8 mouse cellular contexts compared by ENCODE assay signal in genomic region chr6:82773261-82774131, GRCm38 (mm10). TPM values are rescaled to one million over a fixed set of nuclear protein-coding genes. Genes with fewer than 3 reads are reported as not detected.
DNase-seq lines count a peak whose midpoint lies in the region; ATAC-seq and TF ChIP-seq lines count a peak whose summit lies in the region.

No protein-coding gene starts in this region.

- H3K79me2 ChIP-seq in CH12.LX (replicated peaks; ENCODE audit: control insufficient read depth, extremely low read depth, insufficient read depth, poor library complexity, severe bottlenecking) = peaks cover 46% of the 10 kb centered on the region

- TF ChIP-seq RAD21 in CH12.LX (IDR thresholded peaks at IDR 0.05; ENCODE audit: low read depth, low read length) = no peak

- in situ Hi-C loops in CH12.LX (cut with MboI; ENCODE audit: low pct_ligation_motif_present, low pct_unique_long_range_greater_than_20kb, low sequenced_read_pairs) = loop anchor here (10.0 kb wide), 1 partner anchor 71 kb away; no protein-coding TSS in a partner anchor

- H3K4me1 ChIP-seq in CH12.LX (ENCODE audit: control insufficient read depth in 1 of 2, insufficient read depth in 2 of 2) = peaks cover 5 to 33% of the 10 kb centered on the region in 2 experiments; a peak in 3 of 4 replicates
- H3K4me1 ChIP-seq in heart, embryonic 16.5 days (ENCODE audit: control insufficient read depth, insufficient read depth, low read length) = peaks cover 24% of the 10 kb centered on the region
- peaks cover 25% of the 10 kb centered on the region for H3K4me1 ChIP-seq in limb, embryonic 15.5 days
- peaks cover 5% of the 10 kb centered on the region; the same call in 1 of the 2 replicates for H3K4me1 ChIP-seq in midbrain, embryonic 14.5 days (ENCODE audit: control insufficient read depth, insufficient read depth, low read length)
- H3K4me1 ChIP-seq in testis, adult 2 months (ENCODE audit: control insufficient read depth, insufficient read depth, low read length) = peaks cover 19% of the 10 kb centered on the region

- peaks cover 0 to 11% of the 10 kb centered on the region in 2 experiments for H3K36me3 ChIP-seq in CH12.LX (replicated peaks in 1 of 2; ENCODE audit: control insufficient read depth in 1 of 2, insufficient read depth in 1 of 2, low read length in 1 of 2)
- H3K36me3 ChIP-seq in heart, embryonic 16.5 days (ENCODE audit: control insufficient read depth, insufficient read depth) = no peaks in the 10 kb centered on the region
- no peaks in the 10 kb centered on the region for H3K36me3 ChIP-seq in limb, embryonic 15.5 days
- H3K36me3 ChIP-seq in midbrain, embryonic 14.5 days (ENCODE audit: control insufficient read depth, insufficient read depth, low read length) = no peaks in the 10 kb centered on the region
- H3K36me3 ChIP-seq in testis, adult 2 months (ENCODE audit: control insufficient read depth, insufficient read depth, low read length) = no peaks in the 10 kb centered on the region

- DNase-seq in 3134 (ENCODE audit: extremely low read depth, insufficient read length, low spot score) (peak; percentile 84), CH12.LX (ENCODE audit: extremely low read depth) (peak; percentile 77)
- DNase-seq in embryo, embryonic 11.5 days (ENCODE audit: low read depth, low spot score) = peak; percentile 47
- peak; percentile 68 for DNase-seq in midbrain, embryonic 14.5 days
- no peak for DNase-seq in layer of hippocampus, adult 11-12 months (ENCODE audit: low spot score)

- TF ChIP-seq EP300 in CH12.LX (IDR thresholded peaks at IDR 0.05; ENCODE audit: low read length) = 0 out of 2 replicates have a peak, but pooled peaks have one; percentile 1

- no peak for TF ChIP-seq CTCF in CH12.LX (conservative IDR thresholded peaks at IDR 0.05 in 1 of 2, IDR thresholded peaks at IDR 0.05 in 1 of 2; ENCODE audit: low read depth in 2 of 2, low read length in 2 of 2)
- TF ChIP-seq CTCF in testis, adult 2 months (IDR thresholded peaks at IDR 0.05; ENCODE audit: control insufficient read depth, insufficient read depth, insufficient replicate concordance, low read depth, low read length) = no peak

- H3K4me3 ChIP-seq in CH12.LX (replicated peaks in 1 of 3; ENCODE audit: low read depth in 2 of 3, low read length in 2 of 3, poor library complexity in 1 of 3) = peak overlapping the region; percentile 67 to 97 (median 75)
- H3K4me3 ChIP-seq in heart, embryonic 16.5 days (ENCODE audit: low read length) = peak overlapping the region; percentile 71
- H3K4me3 ChIP-seq in limb, embryonic 15.5 days = peak overlapping the region; percentile 65
- H3K4me3 ChIP-seq in midbrain, embryonic 14.5 days (replicated peaks; ENCODE audit: low read depth, low read length) = peak overlapping the region; percentile 50
- H3K4me3 ChIP-seq in testis, adult 2 months (ENCODE audit: control insufficient read depth, low read depth, low read length) = peak overlapping the region; percentile 85

- H3K27me3 ChIP-seq in CH12.LX (replicated peaks) = peaks cover 4% of the 10 kb centered on the region
- H3K27me3 ChIP-seq in heart, embryonic 16.5 days (ENCODE audit: control insufficient read depth, insufficient read depth, low read length) = no peaks in the 10 kb centered on the region
- H3K27me3 ChIP-seq in limb, embryonic 15.5 days = no peaks in the 10 kb centered on the region
- H3K27me3 ChIP-seq in midbrain, embryonic 14.5 days (ENCODE audit: control insufficient read depth, insufficient read depth, low read length) = peaks cover 15% of the 10 kb centered on the region
- H3K27me3 ChIP-seq in testis, adult 2 months (ENCODE audit: control insufficient read depth, insufficient read depth, low read length) = no peaks in the 10 kb centered on the region

- peak overlapping the region; percentile 18; the same call in 1 of the 2 replicates for H3K4me2 ChIP-seq in CH12.LX (ENCODE audit: insufficient read depth, low read depth, poor library complexity, severe bottlenecking)
- H3K4me2 ChIP-seq in heart, embryonic 16.5 days (ENCODE audit: low read depth, low read length) = peak overlapping the region; percentile 95
- H3K4me2 ChIP-seq in limb, embryonic 15.5 days = peak overlapping the region; percentile 94
- peak overlapping the region; percentile 99 for H3K4me2 ChIP-seq in midbrain, embryonic 14.5 days (ENCODE audit: low read length)

- peak overlapping the region; percentile 88 for H3K9ac ChIP-seq in CH12.LX (ENCODE audit: insufficient read depth, low read depth)
- peak overlapping the region; percentile 86 for H3K9ac ChIP-seq in heart, embryonic 16.5 days (ENCODE audit: low read length)
- peak overlapping the region; percentile 47 for H3K9ac ChIP-seq in limb, embryonic 15.5 days
- peak overlapping the region; percentile 49 for H3K9ac ChIP-seq in midbrain, embryonic 14.5 days (replicated peaks; ENCODE audit: low read length)

- under 1% methylated on average over 68 of the region's 68 CpGs for WGBS in heart, embryonic 16.5 days
- under 1% methylated on average over 68 of the region's 68 CpGs for WGBS in limb, embryonic 15.5 days
- WGBS in midbrain, embryonic 14.5 days = under 1% methylated on average over 68 of the region's 68 CpGs

- peak; percentile 19 for ATAC-seq in heart, embryonic 16.5 days (replicated peaks; ENCODE audit: extremely low read depth, insufficient read depth, low FRiP score)
- peak; percentile 28; the same call in 1 of the 2 replicates for ATAC-seq in limb, embryonic 15.5 days (ENCODE audit: insufficient number of reproducible peaks, low FRiP score, low TSS enrichment, low read depth)
- ATAC-seq in midbrain, embryonic 14.5 days (ENCODE audit: low FRiP score, low TSS enrichment) = peak; percentile 46

- dilution Hi-C loops in CH12.LX (cut with MboI; ENCODE audit: extremely low pct_ligation_motif_present, extremely low pct_unique_long_range_greater_than_20kb, low sequenced_read_pairs) = no loop called here

- H3K9me3 ChIP-seq in CH12.LX (replicated peaks; ENCODE audit: low read length) = no peaks in the 10 kb centered on the region
- no peaks in the 10 kb centered on the region for H3K9me3 ChIP-seq in heart, embryonic 16.5 days (replicated peaks; ENCODE audit: control insufficient read depth, low read length)
- H3K9me3 ChIP-seq in limb, embryonic 15.5 days = no peaks in the 10 kb centered on the region
- H3K9me3 ChIP-seq in midbrain, embryonic 14.5 days (ENCODE audit: control insufficient read depth, low read length) = no peaks in the 10 kb centered on the region

- peak; percentile 54 for TF ChIP-seq POLR2A in CH12.LX (IDR thresholded peaks at IDR 0.05; ENCODE audit: low read depth, low read length)
- no peak; the same call in 1 of the 2 replicates for TF ChIP-seq POLR2A in testis, adult 2 months (IDR thresholded peaks at IDR 0.05; ENCODE audit: control insufficient read depth, low read depth, low read length)

- peak overlapping the region; percentile 88 for H3K27ac ChIP-seq in CH12.LX (ENCODE audit: insufficient read depth, low read depth)
- peak overlapping the region; percentile 92 for H3K27ac ChIP-seq in heart, embryonic 16.5 days (ENCODE audit: low read length)
- peak overlapping the region; percentile 82 for H3K27ac ChIP-seq in limb, embryonic 15.5 days
- peak overlapping the region; percentile 26; the same call in 1 of the 2 replicates for H3K27ac ChIP-seq in midbrain, embryonic 14.5 days (replicated peaks; ENCODE audit: low read depth, low read length)
- H3K27ac ChIP-seq in testis, adult 2 months (ENCODE audit: control insufficient read depth, insufficient read depth, low read depth, low read length) = peak overlapping the region; percentile 70

TF ChIP-seq in CH12.LX, 34 proteins besides CTCF, POLR2A, EP300 and RAD21 (continues in another document):
- TF ChIP-seq BHLHE40 (IDR thresholded peaks at IDR 0.05; ENCODE audit: low read depth, low read length) = peak; percentile 61; the same call in 1 of the 2 replicates
- no peak for TF ChIP-seq ZC3H11A (IDR thresholded peaks at IDR 0.05; ENCODE audit: low read depth, low read length)
- no peak for TF ChIP-seq JUN (IDR thresholded peaks at IDR 0.05; ENCODE audit: insufficient read depth, low read depth, low read length)
- no peak for TF ChIP-seq RCOR1 (conservative IDR thresholded peaks at IDR 0.05; ENCODE audit: low read depth, low read length)
- no peak for TF ChIP-seq POLR2AphosphoS2 (IDR thresholded peaks at IDR 0.05; ENCODE audit: low read depth, low read length)
- no peak for TF ChIP-seq PAX5 (IDR thresholded peaks at IDR 0.05; ENCODE audit: low read length)
- TF ChIP-seq NRF1 (IDR thresholded peaks at IDR 0.05; ENCODE audit: low read depth, low read length) = no peak
- TF ChIP-seq MAZ (IDR thresholded peaks at IDR 0.05; ENCODE audit: low read depth, low read length) = 0 out of 2 replicates have a peak, but pooled peaks have one; percentile 52
- 0 out of 2 replicates have a peak, but pooled peaks have one; percentile 23 for TF ChIP-seq CHD2 (IDR thresholded peaks at IDR 0.05; ENCODE audit: low read length)
- no peak for TF ChIP-seq CHD1 (IDR thresholded peaks at IDR 0.05; ENCODE audit: low read depth, low read length)
- TF ChIP-seq USF1 (IDR thresholded peaks at IDR 0.05; ENCODE audit: low read depth, low read length) = peak; percentile 51
- TF ChIP-seq NELFE (IDR thresholded peaks at IDR 0.05; ENCODE audit: low read depth, low read length) = no peak
- peak; percentile 99 for TF ChIP-seq MXI1 (IDR thresholded peaks at IDR 0.05; ENCODE audit: low read depth, low read length)
- TF ChIP-seq ZNF384 (IDR thresholded peaks at IDR 0.05; ENCODE audit: low read depth, low read length) = no peak
- TF ChIP-seq KAT2A (IDR thresholded peaks at IDR 0.05; ENCODE audit: insufficient replicate concordance, low read length) = no peak
- no peak for TF ChIP-seq HCFC1 (IDR thresholded peaks at IDR 0.05; ENCODE audit: low read depth, low read length)
- no peak for TF ChIP-seq GABPA (IDR thresholded peaks at IDR 0.05; ENCODE audit: insufficient replicate concordance, low read depth, low read length)
- peak; percentile 43; the same call in 1 of the 2 replicates for TF ChIP-seq TCF12 (IDR thresholded peaks at IDR 0.05; ENCODE audit: low read depth, low read length)
- TF ChIP-seq SIN3A (IDR thresholded peaks at IDR 0.05; ENCODE audit: low read length) = peak; percentile 80
- TF ChIP-seq JUND (conservative IDR thresholded peaks at IDR 0.05; ENCODE audit: low read depth, low read length) = no peak
- no peak for TF ChIP-seq IRF4 (IDR thresholded peaks at IDR 0.05; ENCODE audit: low read depth, low read length)
- TF ChIP-seq ELF1 (IDR thresholded peaks at IDR 0.05; ENCODE audit: low read depth, low read length) = peak; percentile 73

RNA-seq across cellular contexts. Expression of gene Hk2, which starts 0.8 kb away (rescaled TPM):
- total RNA-seq in CH12.LX (2012; rRNA removed) = 127 and 149 TPM in 2 replicates
- total RNA-seq in CH12.LX (2014; rRNA removed) = 56.0 and 64.2 TPM in 2 replicates
- polyA plus RNA-seq in CH12.LX (2012; ENCODE audit: insufficient read length, low read depth) = 68.4 and 75.3 TPM in 2 replicates
- 37.4 and 46.7 TPM in 2 replicates for polyA plus RNA-seq in heart, embryonic 16.5 days (2015; fragmentation: Nextera tagmentation; extraction: Ambion mirVana)
- polyA plus RNA-seq in limb, embryonic 15.5 days (2015; fragmentation: Nextera tagmentation; extraction: Ambion mirVana) = 25.4 TPM in 2 replicates
- 2.4 and 4.0 TPM in 2 replicates for polyA plus RNA-seq in midbrain, embryonic 14.5 days (2014; fragmentation: Nextera tagmentation; extraction: Ambion mirVana)
- polyA plus RNA-seq in testis, adult 2 months (2012; rRNA removed) = 7.8 and 10.9 TPM in 2 replicates

Comparison
In these comparisons a context has a peak if more than half of its experiments do, and no peak if none do; other contexts are left out.
1. H3K27ac ChIP-seq: peak in every context shown above with its lines; median percentile 92 in heart, embryonic 16.5 days; 88 in CH12.LX; 82 in limb, embryonic 15.5 days; 70 in testis, adult 2 months; 26 in midbrain, embryonic 14.5 days.
2. H3K4me2 ChIP-seq: peak in every context shown above with its lines; median percentile 99 in midbrain, embryonic 14.5 days; 95 in heart, embryonic 16.5 days; 94 in limb, embryonic 15.5 days; 18 in CH12.LX.